Mouse (Mus musculus) CH12.LX (cell line): ENCODE measurements around the gene Gbp6. TPM values are rescaled to one million over a fixed set of nuclear protein-coding genes. Genes with fewer than 3 reads are reported as not detected.
"Not testable (repeated sequence)": the region's sequence is repeated elsewhere in the genome, so short reads cannot be mapped to it uniquely, and the experiment has no call there.

Experiments
- DNase-seq: peaks from one replicate; pipeline ENCODE4 v3.0.0-alpha.2; 2013; ENCODE audit errors: extremely low read depth
- H3K27ac ChIP-seq: 2 replicates; pipeline ENCODE4 v1.5.1; 2012; ENCODE audit warnings: low read depth, mild to moderate bottlenecking, control low read depth, moderate library complexity; ENCODE audit not compliant: insufficient read depth
- H3K27me3 ChIP-seq: replicated peaks from 2 replicates; pipeline ENCODE3; 2012; ENCODE audit warnings: inconsistent platforms
- H3K36me3 ChIP-seq, 2 experiments: replicated peaks in 1 of 2; 2 replicates each; pipeline versions ENCODE3 to v1.6.1; 2012; ENCODE audit warnings: inconsistent platforms in 1 of 2, low read length in 1 of 2, mild to moderate bottlenecking in 1 of 2, mixed read lengths in 1 of 2, moderate library complexity in 1 of 2; ENCODE audit not compliant: control insufficient read depth in 1 of 2, insufficient read depth in 1 of 2
- H3K4me1 ChIP-seq, 2 experiments: 2 replicates each; pipeline ENCODE4 v1.6.1; 2012; ENCODE audit warnings: inconsistent platforms in 1 of 2, moderate library complexity in 1 of 2; ENCODE audit not compliant: insufficient read depth in 2 of 2, control insufficient read depth in 1 of 2
- H3K4me2 ChIP-seq: 2 replicates; pipeline ENCODE4 v1.6.1; 2012; ENCODE audit warnings: low read depth, mild to moderate bottlenecking, control low read depth; ENCODE audit not compliant: poor library complexity, insufficient read depth, severe bottlenecking
- H3K4me3 ChIP-seq, 3 experiments: fragments of 150-350 bp in 1 of 3; sonication (generic) in 1 of 3; replicated peaks in 1 of 3; 2 replicates each; pipeline versions ENCODE3 to v1.5.1; 2011 to 2012; ENCODE audit warnings: low read depth in 2 of 3, low read length in 2 of 3, mild to moderate bottlenecking in 2 of 3, moderate library complexity in 2 of 3, control low read depth in 1 of 3, improper control_type of control experiment in 1 of 3, inconsistent platforms in 1 of 3, mixed read lengths in 1 of 3; ENCODE audit not compliant: poor library complexity in 1 of 3
- H3K79me2 ChIP-seq: replicated peaks from 2 replicates; pipeline ENCODE4 v1.6.1; 2012; ENCODE audit warnings: mild to moderate bottlenecking, moderate library complexity; ENCODE audit not compliant: control insufficient read depth, poor library complexity, insufficient read depth, severe bottlenecking; ENCODE audit errors: extremely low read depth
- H3K9ac ChIP-seq: 2 replicates; pipeline ENCODE4 v1.6.1; 2012; ENCODE audit warnings: low read depth, mild to moderate bottlenecking, control low read depth, moderate library complexity; ENCODE audit not compliant: insufficient read depth
- H3K9me3 ChIP-seq: replicated peaks from 2 replicates; pipeline ENCODE3; 2012; ENCODE audit warnings: low read length, inconsistent platforms, mixed read lengths
- CHD1 ChIP-seq: IDR thresholded peaks from 2 replicates; pipeline ENCODE4 v1.6.1; 2012; ENCODE audit warnings: low read depth, low read length, improper control_type of control experiment, inconsistent platforms
- CHD2 ChIP-seq: IDR thresholded peaks from 2 replicates; pipeline ENCODE4 v1.6.1; 2011; ENCODE audit warnings: low read length, improper control_type of control experiment
- CTCF ChIP-seq, 2 experiments: IDR thresholded peaks in 1 of 2; conservative IDR thresholded peaks in 1 of 2; 2 replicates each; pipeline ENCODE4 v1.5.1; 2011 to 2012; ENCODE audit warnings: low read depth in 2 of 2, low read length in 2 of 2, improper control_type of control experiment in 1 of 2, inconsistent platforms in 1 of 2, mild to moderate bottlenecking in 1 of 2, moderate library complexity in 1 of 2
- ELF1 ChIP-seq: IDR thresholded peaks from 2 replicates; pipeline ENCODE4 v1.6.1; 2014; ENCODE audit warnings: low read depth, mild to moderate bottlenecking, inconsistent platforms, low read length, improper control_type of control experiment
- ETS1 ChIP-seq: conservative IDR thresholded peaks from 2 replicates; pipeline ENCODE4 v1.6.1; 2012; ENCODE audit warnings: low read depth, mild to moderate bottlenecking, inconsistent platforms, low read length, improper control_type of control experiment, moderate library complexity
- HCFC1 ChIP-seq: IDR thresholded peaks from 2 replicates; pipeline ENCODE4 v1.6.1; 2012; ENCODE audit warnings: low read depth, mild to moderate bottlenecking, inconsistent platforms, low read length, improper control_type of control experiment
- MAFK ChIP-seq: IDR thresholded peaks from 2 replicates; pipeline ENCODE4 v1.6.1; 2011; ENCODE audit warnings: low read length, improper control_type of control experiment; ENCODE audit not compliant: insufficient replicate concordance
- MEF2A ChIP-seq: IDR thresholded peaks from 2 replicates; pipeline ENCODE4 v1.6.1; 2014; ENCODE audit warnings: low read depth, mild to moderate bottlenecking, inconsistent platforms, low read length, improper control_type of control experiment, borderline replicate concordance
- MXI1 ChIP-seq: IDR thresholded peaks from 2 replicates; pipeline ENCODE4 v1.6.1; 2011; ENCODE audit warnings: mild to moderate bottlenecking, low read depth, low read length, improper control_type of control experiment
- NRF1 ChIP-seq: IDR thresholded peaks from 2 replicates; pipeline ENCODE4 v1.6.1; 2014; ENCODE audit warnings: low read depth, mild to moderate bottlenecking, inconsistent platforms, low read length, improper control_type of control experiment, moderate library complexity
- PAX5 ChIP-seq: IDR thresholded peaks from 2 replicates; pipeline ENCODE4 v1.6.1; 2012; ENCODE audit warnings: low read length, inconsistent platforms, mixed read lengths
- POLR2A ChIP-seq: IDR thresholded peaks from 2 replicates; pipeline ENCODE4 v1.6.1; 2011; ENCODE audit warnings: low read depth, mild to moderate bottlenecking, improper control_type of control experiment, low read length
- RCOR1 ChIP-seq: conservative IDR thresholded peaks from 2 replicates; pipeline ENCODE4 v1.6.1; 2012; ENCODE audit warnings: low read depth, mild to moderate bottlenecking, inconsistent platforms, low read length, improper control_type of control experiment
- TBP ChIP-seq: conservative IDR thresholded peaks from 2 replicates; pipeline ENCODE4 v1.6.1; 2011; ENCODE audit warnings: low read depth, low read length, improper control_type of control experiment
- USF1 ChIP-seq: IDR thresholded peaks from 2 replicates; pipeline ENCODE4 v1.6.1; 2014; ENCODE audit warnings: low read depth, mild to moderate bottlenecking, inconsistent platforms, low read length, improper control_type of control experiment
- ZKSCAN1 ChIP-seq: IDR thresholded peaks from 2 replicates; pipeline ENCODE4 v1.6.1; 2012; ENCODE audit warnings: low read depth, inconsistent platforms, low read length, improper control_type of control experiment, borderline replicate concordance
- ZMIZ1 ChIP-seq: IDR thresholded peaks from 2 replicates; pipeline ENCODE4 v1.6.1; 2012; ENCODE audit warnings: low read depth, mild to moderate bottlenecking, inconsistent platforms, low read length, improper control_type of control experiment
- dilution Hi-C: fragments of 300-500 bp; cut with MboI; formaldehyde crosslinking; loops from 2 replicates; pipeline ENCODE4 v1.14.3; 2020; ENCODE audit warnings: low sequenced_read_pairs; ENCODE audit not compliant: extremely low pct_unique_long_range_greater_than_20kb, extremely low pct_ligation_motif_present
- in situ Hi-C: fragments of 300-500 bp; cut with MboI; formaldehyde crosslinking; loops from 3 replicates; pipeline ENCODE4 v1.14.3; 2019; ENCODE audit warnings: low sequenced_read_pairs, low pct_ligation_motif_present, low pct_unique_long_range_greater_than_20kb, mixed read lengths
- polyA plus RNA-seq: library from polyadenylated mRNA; unstranded; fragments of >175 nt; gene quantifications from 2 replicates; pipeline ENCODE4 v1.2.1, GENCODE M21; 2012; ENCODE audit warnings: low read depth; ENCODE audit not compliant: insufficient read length
- total RNA-seq, 2 experiments: library from RNA; depleted of rRNA; stranded (reverse); fragments of 300-350 nt in 1 of 2; fragments of >200 nt in 1 of 2; gene quantifications; 2 replicates each; pipeline ENCODE4 v1.2.3; 2012 to 2014

Gbp6 gene
- total and polyA plus RNA-seq, 3 experiments: 0.84 to 2.0 (median 1.5) TPM

GRCm38 (mm10) chr5:105306159-105306581, 12.7 kb upstream of the Gbp6 start (continued):
- TF ChIP-seq RCOR1: 0 out of 2 replicates have a peak, but pooled peaks have one; percentile 54
- no peak for TF ChIP-seq ELF1
- no peak for TF ChIP-seq ZMIZ1
- no peak for TF ChIP-seq TBP
- TF ChIP-seq CHD2: peak; percentile 39; the same call in 1 of the 2 replicates
- TF ChIP-seq MEF2A: no peak
- TF ChIP-seq ETS1: peak; percentile 21; the same call in 1 of the 2 replicates
- no peak for TF ChIP-seq CHD1
- TF ChIP-seq POLR2A: no peak
- no peak for TF ChIP-seq CTCF (conservative IDR thresholded peaks at IDR 0.05 in 1 of 2, IDR thresholded peaks at IDR 0.05 in 1 of 2; ENCODE audit: low read depth in 2 of 2, low read length in 2 of 2)

- H3K27ac ChIP-seq, H3K27me3 ChIP-seq, H3K9ac ChIP-seq, H3K79me2 ChIP-seq, H3K4me2 ChIP-seq, dilution Hi-C loops, H3K4me3 ChIP-seq, H3K36me3 ChIP-seq, DNase-seq, H3K9me3 ChIP-seq, H3K4me1 ChIP-seq: not testable (repeated sequence)
- in situ Hi-C loops: loop anchor here (25.0 kb wide), 2 partner anchors 318 to 968 kb away; partner anchors contain the start of genes Abcg3 and Mepe
Observed at GRCm38 (mm10) chr5:105305671-105306070, 12.2 kb upstream of the Gbp6 start.

GRCm38 (mm10) chr5:105301963-105302362, 8.5 kb upstream of the Gbp6 start:
- H3K36me3 ChIP-seq: no peaks in the 10 kb centered on the region
- no peaks in the 10 kb centered on the region for H3K27me3 ChIP-seq
- DNase-seq: no peak
- H3K4me1 ChIP-seq: peaks cover 5 to 8% of the 10 kb centered on the region in 2 experiments
- in situ Hi-C loops: loop anchor here (25.0 kb wide), 2 partner anchors 315 to 965 kb away; partner anchors contain the start of genes Abcg3 and Mepe
- H3K27ac ChIP-seq: no peak overlapping the region
- dilution Hi-C loops: no loop called here
- TF ChIP-seq HCFC1 (no peak), ZKSCAN1 (no peak), NRF1 (no peak), CHD2 (no peak), USF1 (no peak), PAX5 (no peak), MAFK (peak; percentile 26; the same call in 1 of the 2 replicates), MXI1 (no peak)
- TF ChIP-seq, all 38 proteins: peak for 1
- Histone ChIP-seq H3K4me3 (no peak overlapping the region), H3K4me2 (no peak overlapping the region), H3K79me2 (no peaks in the 10 kb centered on the region), H3K9me3 (no peaks in the 10 kb centered on the region), H3K9ac (no peak overlapping the region)
